Mouse (Mus musculus) lung, embryonic 14.5 days (tissue): ENCODE measurements around the gene Gm11032. TPM values are rescaled to one million over a fixed set of nuclear protein-coding genes. Genes with fewer than 3 reads are reported as not detected.
A peak's percentile ranks its signal among the peaks of the same experiment; 100 is the strongest.
"Not testable (repeated sequence)": the region's sequence is repeated elsewhere in the genome, so short reads cannot be mapped to it uniquely, and the experiment has no call there.

ENCODE experiments used
- ATAC-seq: fragments of 200-750 bp; cut with Nextera tagmentation; 2 replicates; pipeline ENCODE4 v1.8.0; 2017; ENCODE audit warnings: mild to moderate bottlenecking, moderate TSS enrichment, moderate library complexity; ENCODE audit not compliant: insufficient read depth
- DNase-seq: peaks from one replicate; pipeline ENCODE4 v3.0.0-alpha.2; 2015
- H3K27ac ChIP-seq: fragments of 300-500 bp; sonication (generic); 2 replicates; pipeline ENCODE4 v1.5.1; 2014; ENCODE audit warnings: low read depth, mild to moderate bottlenecking, moderate library complexity
- H3K27me3 ChIP-seq: fragments of 300-500 bp; sonication (generic); 2 replicates; pipeline ENCODE4 v1.6.1; 2014; ENCODE audit warnings: low read length, control low read depth; ENCODE audit not compliant: insufficient read depth
- H3K36me3 ChIP-seq: fragments of 300-500 bp; sonication (generic); 2 replicates; pipeline ENCODE4 v1.6.1; 2014; ENCODE audit warnings: control low read depth; ENCODE audit not compliant: insufficient read depth
- H3K4me1 ChIP-seq: fragments of 300-500 bp; sonication (generic); 2 replicates; pipeline ENCODE4 v1.6.1; 2014; ENCODE audit warnings: antibody characterized with exemption, control low read depth; ENCODE audit not compliant: insufficient read depth
- H3K4me2 ChIP-seq: fragments of 300-500 bp; sonication (generic); 2 replicates; pipeline ENCODE4 v1.6.1; 2014; ENCODE audit warnings: mild to moderate bottlenecking
- H3K4me3 ChIP-seq: fragments of 300-500 bp; sonication (generic); 2 replicates; pipeline ENCODE4 v1.5.1; 2014; ENCODE audit warnings: low read depth, low read length
- H3K9ac ChIP-seq: fragments of 300-500 bp; sonication (generic); 2 replicates; pipeline ENCODE4 v1.6.1; 2014
- H3K9me3 ChIP-seq: fragments of 300-500 bp; sonication (generic); 2 replicates; pipeline ENCODE4 v1.6.1; 2016; ENCODE audit warnings: low read depth, low read length, control low read depth
- CTCF ChIP-seq: IDR thresholded peaks from 2 replicates; pipeline ENCODE4 v1.5.1; 2016; ENCODE audit warnings: antibody characterized with exemption, low read depth
- WGBS: fragments of 180-500 bp; shearing (Covaris S2); extraction: QIAGEN DNeasy Blood & Tissue Kit; methylation state at CpG from one replicate; pipeline ENCODE4 v1.1.7; 2014; 5-methylcytosine and 5-hydroxymethylcytosine counted together
- polyA plus RNA-seq: library from polyadenylated mRNA; unstranded; fragments of >200 nt; fragmentation: Nextera tagmentation; extraction: Ambion mirVana; gene quantifications from 2 replicates; pipeline ENCODE4 v1.2.1, GENCODE M21; 2014

The Gm11032 gene
- polyA plus RNA-seq, 1 experiment from 2014 or later: not detected

DNA sequence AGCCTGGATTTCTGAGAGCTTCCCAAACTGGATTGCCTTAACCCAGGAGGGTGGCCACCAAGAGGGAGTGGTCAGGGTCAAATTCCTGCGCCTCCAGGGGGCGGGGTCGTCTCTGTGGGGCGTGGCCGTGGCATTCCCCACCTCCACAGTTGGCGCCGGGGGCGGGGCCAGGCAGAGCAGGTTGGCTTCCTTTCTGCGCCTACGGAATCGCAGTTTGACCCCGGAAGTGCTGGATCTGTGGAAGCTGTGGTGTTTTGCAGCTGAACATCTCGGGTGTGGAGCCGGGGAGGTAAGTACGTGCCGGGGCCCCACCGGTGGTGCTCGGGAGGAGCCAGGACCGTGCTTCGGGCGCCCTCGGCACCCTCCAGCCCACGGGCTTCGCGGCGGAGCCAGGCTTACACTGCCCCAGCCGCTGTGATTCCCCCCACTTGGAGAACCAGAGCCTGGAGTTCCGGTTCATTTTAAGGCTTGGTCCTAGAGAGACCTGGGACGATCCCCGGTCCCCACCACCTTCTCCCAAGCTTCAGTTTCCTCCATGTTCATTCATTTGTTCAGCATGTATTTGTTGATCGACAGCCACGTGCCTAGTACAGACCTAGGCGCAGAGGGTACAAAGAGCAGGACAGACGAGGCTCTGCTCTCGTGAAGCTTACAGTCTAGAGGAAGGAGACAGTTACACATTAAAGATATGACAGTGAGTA lies 17.8 kb downstream of the Gm11032 start, which contains the start of gene Ascc2:
Ascc2 (plus strand) TSS at position 214 of the 701 bp plus-strand sequence.
- peak; percentile 38 for TF ChIP-seq CTCF
- WGBS: under 1% methylated on average over 35 of the region's 35 CpGs
- H3K27ac ChIP-seq: peak within 1 kb of the TSS; percentile 69

GRCm38 (mm10) chr11:4638261-4638660 lies 18.4 kb downstream of the Gm11032 start:
- no peak for TF ChIP-seq CTCF
- ATAC-seq: peak; percentile 23; the same call in 1 of the 2 replicates
- no peak for DNase-seq
- H3K4me3 ChIP-seq: peak overlapping the region; percentile 86
- 14% methylated on average over 7 of the region's 7 CpGs for WGBS
- peak overlapping the region; percentile 64 for H3K9ac ChIP-seq
- no peak overlapping the region for H3K27ac ChIP-seq
- H3K4me1 ChIP-seq: 0 out of 2 replicates have a peak, but pooled peaks cover 9% of the 10 kb centered on the region
- no peaks in the 10 kb centered on the region for H3K27me3 ChIP-seq
- peak overlapping the region; percentile 91 for H3K4me2 ChIP-seq
- H3K36me3 ChIP-seq: peaks cover 17% of the 10 kb centered on the region; the same call in 1 of the 2 replicates
- H3K9me3 ChIP-seq: no peaks in the 10 kb centered on the region

More for the DNA sequence above, 17.8 kb downstream of the Gm11032 start, which contains the start of gene Ascc2:
- ATAC-seq (peak; percentile 95), DNase-seq (peak; percentile 96)
- H3K4me2 ChIP-seq: peak within 1 kb of the TSS; percentile 91
- peak within 1 kb of the TSS; percentile 64 for H3K9ac ChIP-seq
- no peaks in the 10 kb centered on the region for H3K27me3 ChIP-seq
- H3K4me1 ChIP-seq: 0 out of 2 replicates have a peak, but pooled peaks cover 9% of the 10 kb centered on the region
- no peaks in the 10 kb centered on the region for H3K9me3 ChIP-seq
- H3K4me3 ChIP-seq: peak within 1 kb of the TSS; percentile 86
- H3K36me3 ChIP-seq: peaks cover 17% of the 10 kb centered on the region; the same call in 1 of the 2 replicates

GRCm38 (mm10) chr11:4641185-4641584 lies 21.3 kb downstream of the Gm11032 start:
- TF ChIP-seq CTCF: no peak
- no peak for DNase-seq

GRCm38 (mm10) chr11:4643722-4644121 lies 23.9 kb downstream of the Gm11032 start:
- Histone ChIP-seq H3K9ac (no peak overlapping the region), H3K4me3 (no peak overlapping the region), H3K36me3 (peaks cover 33% of the 10 kb centered on the region), H3K4me1 (0 out of 2 replicates have a peak, but pooled peaks cover 3% of the 10 kb centered on the region), H3K9me3 (no peaks in the 10 kb centered on the region), H3K27ac (no peak overlapping the region), H3K27me3 (no peaks in the 10 kb centered on the region), H3K4me2 (no peak overlapping the region)
- no peak for TF ChIP-seq CTCF
- ATAC-seq: no peak
- DNase-seq: no peak
- WGBS: 68% methylated on average over 5 of the region's 5 CpGs

More at GRCm38 (mm10) chr11:4641185-4641584, 21.3 kb downstream of the Gm11032 start:
- H3K4me2 ChIP-seq: no peak overlapping the region
- no peaks in the 10 kb centered on the region for H3K27me3 ChIP-seq
- 0 out of 2 replicates have a peak, but pooled peaks cover 9% of the 10 kb centered on the region for H3K4me1 ChIP-seq
- H3K4me3 ChIP-seq: no peak overlapping the region
- H3K36me3 ChIP-seq: peaks cover 17% of the 10 kb centered on the region; the same call in 1 of the 2 replicates
- no peak overlapping the region for H3K9ac ChIP-seq
- ATAC-seq: no peak
- H3K27ac ChIP-seq: no peak overlapping the region
- H3K9me3 ChIP-seq: no peaks in the 10 kb centered on the region

GRCm38 (mm10) chr11:4645180-4645579 lies 25.3 kb downstream of the Gm11032 start:
- not testable (repeated sequence) for H3K9me3 ChIP-seq, H3K9ac ChIP-seq, H3K4me3 ChIP-seq, H3K27ac ChIP-seq, H3K4me1 ChIP-seq, ATAC-seq, H3K4me2 ChIP-seq, DNase-seq, H3K27me3 ChIP-seq
- H3K36me3 ChIP-seq: peaks cover 44% of the 10 kb centered on the region
- WGBS: 85% methylated on average over 4 of the region's 6 CpGs

- H3K9ac ChIP-seq: no peak overlapping the region
- no peak overlapping the region for H3K4me2 ChIP-seq
- TF ChIP-seq CTCF: no peak
- H3K9me3 ChIP-seq: no peaks in the 10 kb centered on the region
- 85% methylated on average over 9 of the region's 9 CpGs for WGBS
- H3K4me1 ChIP-seq: no peaks in the 10 kb centered on the region
- H3K27me3 ChIP-seq: no peaks in the 10 kb centered on the region
- no peak for ATAC-seq
- no peak for DNase-seq
- peaks cover 44% of the 10 kb centered on the region for H3K36me3 ChIP-seq
- no peak overlapping the region for H3K4me3 ChIP-seq
- no peak overlapping the region for H3K27ac ChIP-seq
These were observed 26.5 kb downstream of the Gm11032 start for GRCm38 (mm10) chr11:4646409-4646808.

DNA sequence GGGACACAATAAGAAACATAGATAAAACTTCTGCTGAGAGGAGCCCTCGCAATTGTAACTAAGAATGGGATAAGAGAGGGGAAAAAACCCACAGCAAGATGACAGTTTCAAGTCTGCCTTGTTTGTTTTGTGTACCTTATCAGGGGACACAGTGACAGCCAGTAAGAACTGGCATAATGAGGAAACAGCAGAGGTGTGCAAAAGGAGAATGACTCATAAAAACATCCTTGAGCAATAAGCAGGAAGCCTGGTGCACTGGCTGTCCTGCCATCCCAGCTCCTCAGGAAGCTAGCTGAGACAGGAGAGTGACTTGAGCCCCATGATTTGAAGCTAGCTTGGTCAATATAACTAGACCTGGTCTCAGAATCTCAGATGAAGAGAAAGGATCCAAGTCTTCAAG lies 40.0 kb downstream of the Gm11032 start:
- no peak overlapping the region for H3K4me3 ChIP-seq
- H3K9ac ChIP-seq: no peak overlapping the region
- H3K27me3 ChIP-seq: no peaks in the 10 kb centered on the region
- no peak for ATAC-seq
- TF ChIP-seq CTCF: no peak
- H3K4me1 ChIP-seq: no peaks in the 10 kb centered on the region
- 79% methylated on average over 1 of the region's 1 CpGs for WGBS
- H3K4me2 ChIP-seq: no peak overlapping the region
- peaks cover 68% of the 10 kb centered on the region for H3K36me3 ChIP-seq
- no peak for DNase-seq
- no peaks in the 10 kb centered on the region for H3K9me3 ChIP-seq
- no peak overlapping the region for H3K27ac ChIP-seq
